Mouse (Mus musculus) MEL (cell line): Measurements from ENCODE around the gene Cntn6. TPM values are rescaled to one million over a fixed set of nuclear protein-coding genes. Genes with fewer than 3 reads are reported as not detected.

Source experiments
- DNase-seq: peaks from one replicate; pipeline ENCODE4 v3.0.0; 2011; ENCODE audit warnings: low read depth, low spot score
- H3K27ac ChIP-seq: 2 replicates; pipeline ENCODE4 v1.5.1; 2012; ENCODE audit warnings: low read depth, mild to moderate bottlenecking, control low read depth, low read length, moderate library complexity; ENCODE audit not compliant: control insufficient read depth
- H3K27me3 ChIP-seq, 2 experiments: fragments of 150-350 bp in 1 of 2; sonication (generic) in 1 of 2; 2 replicates each; pipeline ENCODE4 v1.6.1; 2012; ENCODE audit warnings: low read length in 2 of 2, mild to moderate bottlenecking in 2 of 2, improper control_type of control experiment in 1 of 2, moderate library complexity in 1 of 2; ENCODE audit not compliant: insufficient read depth in 2 of 2, control insufficient read depth in 1 of 2
- H3K36me3 ChIP-seq, 2 experiments: 2 replicates each; pipeline ENCODE4 v1.6.1; 2012 to 2014; ENCODE audit warnings: low read length in 2 of 2, improper control_type of control experiment in 1 of 2, inconsistent platforms in 1 of 2, mild to moderate bottlenecking in 1 of 2; ENCODE audit not compliant: insufficient read depth in 2 of 2, control insufficient read depth in 1 of 2
- H3K4me1 ChIP-seq, 2 experiments: fragments of 150-350 bp in 1 of 2; sonication (generic) in 1 of 2; 2 replicates each; pipeline ENCODE4 v1.6.1; 2012; ENCODE audit warnings: low read length in 2 of 2, improper control_type of control experiment in 1 of 2, mild to moderate bottlenecking in 1 of 2; ENCODE audit not compliant: insufficient read depth in 2 of 2, control insufficient read depth in 1 of 2
- H3K4me3 ChIP-seq, 2 experiments: fragments of 150-350 bp in 1 of 2; sonication (generic) in 1 of 2; 2 replicates each; pipeline ENCODE4 v1.5.1; 2012; ENCODE audit warnings: low read depth in 2 of 2, low read length in 2 of 2, mild to moderate bottlenecking in 2 of 2, moderate library complexity in 2 of 2, control low read depth in 1 of 2, improper control_type of control experiment in 1 of 2; ENCODE audit not compliant: control insufficient read depth in 1 of 2, insufficient read depth in 1 of 2
- H3K79me2 ChIP-seq: 2 replicates; pipeline ENCODE4 v1.6.1; 2012; ENCODE audit warnings: mild to moderate bottlenecking, low read length, moderate library complexity; ENCODE audit not compliant: control insufficient read depth, poor library complexity, insufficient read depth
- H3K9ac ChIP-seq: 2 replicates; pipeline ENCODE4 v1.6.1; 2012; ENCODE audit warnings: low read depth, mild to moderate bottlenecking, control low read depth, low read length, moderate library complexity; ENCODE audit not compliant: control insufficient read depth, poor library complexity, severe bottlenecking
- H3K9me3 ChIP-seq: fragments of 150-350 bp; sonication (generic); replicated peaks from 2 replicates; pipeline ENCODE4 v1.6.1; 2012; ENCODE audit warnings: mild to moderate bottlenecking, low read length, improper control_type of control experiment, moderate library complexity; ENCODE audit not compliant: insufficient read depth
- CTCF ChIP-seq, 3 experiments: IDR thresholded peaks in 2 of 3; conservative IDR thresholded peaks in 1 of 3; 2 replicates each; pipeline ENCODE4 v1.5.1; 2011 to 2012; ENCODE audit warnings: low read length in 3 of 3, low read depth in 2 of 3, mild to moderate bottlenecking in 2 of 3, improper control_type of control experiment in 1 of 3, inconsistent platforms in 1 of 3, mixed read lengths in 1 of 3, moderate library complexity in 1 of 3; ENCODE audit not compliant: control insufficient read depth in 1 of 3, insufficient read depth in 1 of 3, poor library complexity in 1 of 3, severe bottlenecking in 1 of 3
- E2F4 ChIP-seq: IDR thresholded peaks from 2 replicates; pipeline ENCODE4 v1.6.1; 2011; ENCODE audit warnings: low read depth, low read length, improper control_type of control experiment, borderline replicate concordance
- ELF1 ChIP-seq: IDR thresholded peaks from 2 replicates; pipeline ENCODE4 v1.6.1; 2014; ENCODE audit warnings: low read depth, mild to moderate bottlenecking, inconsistent platforms, low read length, improper control_type of control experiment, moderate library complexity
- EP300 ChIP-seq, 2 experiments: IDR thresholded peaks; 2 replicates each; pipeline ENCODE4 v1.6.1; 2011; ENCODE audit warnings: improper control_type of control experiment in 2 of 2, low read length in 2 of 2, low read depth in 1 of 2, mild to moderate bottlenecking in 1 of 2
- ETS1 ChIP-seq: IDR thresholded peaks from 2 replicates; pipeline ENCODE4 v1.6.1; 2012; ENCODE audit warnings: low read depth, mild to moderate bottlenecking, inconsistent platforms, low read length, improper control_type of control experiment, moderate library complexity
- GABPA ChIP-seq: IDR thresholded peaks from 2 replicates; pipeline ENCODE4 v1.6.1; 2012; ENCODE audit warnings: low read depth, mild to moderate bottlenecking, inconsistent platforms, low read length, improper control_type of control experiment, moderate library complexity
- JUND ChIP-seq: IDR thresholded peaks from 2 replicates; pipeline ENCODE4 v1.6.1; 2011; ENCODE audit warnings: low read depth, mild to moderate bottlenecking, improper control_type of control experiment, low read length
- KAT2A ChIP-seq: conservative IDR thresholded peaks from 2 replicates; pipeline ENCODE4 v1.6.1; 2012; ENCODE audit warnings: low read depth, low read length, improper control_type of control experiment, inconsistent platforms
- MAFK ChIP-seq: IDR thresholded peaks from 2 replicates; pipeline ENCODE4 v1.6.1; 2011; ENCODE audit warnings: low read depth, mild to moderate bottlenecking, low read length, improper control_type of control experiment, borderline replicate concordance
- MAX ChIP-seq: IDR thresholded peaks from 2 replicates; pipeline ENCODE4 v1.6.1; 2011; ENCODE audit warnings: low read length, improper control_type of control experiment
- MAZ ChIP-seq: IDR thresholded peaks from 2 replicates; pipeline ENCODE4 v1.6.1; 2012; ENCODE audit warnings: low read depth, mild to moderate bottlenecking, inconsistent platforms, low read length, improper control_type of control experiment
- MEF2A ChIP-seq: IDR thresholded peaks from 2 replicates; pipeline ENCODE4 v1.6.1; 2014; ENCODE audit warnings: low read depth, mild to moderate bottlenecking, inconsistent platforms, low read length, improper control_type of control experiment; ENCODE audit not compliant: poor library complexity, insufficient replicate concordance, severe bottlenecking; ENCODE audit errors: extremely low read depth
- MXI1 ChIP-seq: IDR thresholded peaks from 2 replicates; pipeline ENCODE4 v1.6.1; 2011; ENCODE audit warnings: mild to moderate bottlenecking, low read depth, low read length, improper control_type of control experiment
- MYC ChIP-seq: IDR thresholded peaks from 2 replicates; pipeline ENCODE4 v1.6.1; 2011; ENCODE audit warnings: low read depth, mild to moderate bottlenecking, low read length, improper control_type of control experiment, moderate library complexity
- NELFE ChIP-seq: IDR thresholded peaks from 2 replicates; pipeline ENCODE4 v1.6.1; 2011; ENCODE audit warnings: low read depth, low read length, improper control_type of control experiment
- NRF1 ChIP-seq: IDR thresholded peaks from 2 replicates; pipeline ENCODE4 v1.6.1; 2014; ENCODE audit warnings: low read depth, mild to moderate bottlenecking, inconsistent platforms, low read length, improper control_type of control experiment, moderate library complexity; ENCODE audit not compliant: poor library complexity, insufficient read depth, severe bottlenecking
- POLR2A ChIP-seq, 2 experiments: IDR thresholded peaks; 2 replicates each; pipeline ENCODE4 v1.6.1; 2011 to 2012; ENCODE audit warnings: low read length in 2 of 2, mild to moderate bottlenecking in 2 of 2, control low read depth in 1 of 2, improper control_type of control experiment in 1 of 2, low read depth in 1 of 2, moderate library complexity in 1 of 2; ENCODE audit not compliant: control insufficient read depth in 1 of 2, insufficient read depth in 1 of 2, poor library complexity in 1 of 2
- RAD21 ChIP-seq: IDR thresholded peaks from 2 replicates; pipeline ENCODE4 v1.6.1; 2011; ENCODE audit warnings: mild to moderate bottlenecking, low read depth, low read length, improper control_type of control experiment
- RCOR1 ChIP-seq: IDR thresholded peaks from 2 replicates; pipeline ENCODE4 v1.6.1; 2012; ENCODE audit warnings: low read depth, mild to moderate bottlenecking, inconsistent platforms, low read length, improper control_type of control experiment
- SIN3A ChIP-seq: IDR thresholded peaks from 2 replicates; pipeline ENCODE4 v1.6.1; 2012; ENCODE audit warnings: low read length, improper control_type of control experiment, inconsistent platforms
- SMC3 ChIP-seq: IDR thresholded peaks from 2 replicates; pipeline ENCODE4 v1.6.1; 2011; ENCODE audit warnings: low read depth, low read length, improper control_type of control experiment
- TAL1 ChIP-seq: IDR thresholded peaks from 2 replicates; pipeline ENCODE4 v1.6.1; 2012; ENCODE audit warnings: mild to moderate bottlenecking, inconsistent platforms, low read length, moderate library complexity, mixed read lengths
- UBTF ChIP-seq: IDR thresholded peaks from 2 replicates; pipeline ENCODE4 v1.6.1; 2012; ENCODE audit warnings: low read depth, mild to moderate bottlenecking, inconsistent platforms, low read length, improper control_type of control experiment, moderate library complexity, borderline replicate concordance; ENCODE audit not compliant: insufficient read depth
- USF2 ChIP-seq, 2 experiments: IDR thresholded peaks; 2 replicates each; pipeline ENCODE4 v1.6.1; 2011 to 2012; ENCODE audit warnings: improper control_type of control experiment in 2 of 2, low read length in 2 of 2, borderline replicate concordance in 1 of 2, inconsistent platforms in 1 of 2, low read depth in 1 of 2, mild to moderate bottlenecking in 1 of 2; ENCODE audit not compliant: insufficient read depth in 1 of 2
- ZKSCAN1 ChIP-seq: IDR thresholded peaks from 2 replicates; pipeline ENCODE4 v1.6.1; 2012; ENCODE audit warnings: low read depth, mild to moderate bottlenecking, inconsistent platforms, low read length, improper control_type of control experiment, moderate library complexity
- polyA plus RNA-seq, 2 experiments: library from polyadenylated mRNA; stranded (reverse) in 1 of 2; unstranded in 1 of 2; fragments of >175 nt in 1 of 2; fragments of >200 nt in 1 of 2; gene quantifications; 2 replicates each; pipeline versions ENCODE4 v1.2.1 to v1.2.4; 2012; ENCODE audit warnings: low replicate concordance in 2 of 2, low read depth in 1 of 2; ENCODE audit not compliant: insufficient read length in 2 of 2, insufficient read depth in 1 of 2, missing spikeins in 1 of 2
- total RNA-seq: library from RNA; depleted of rRNA; stranded (reverse); fragments of 300-350 nt; gene quantifications from 2 replicates; pipeline ENCODE4 v1.2.3, GENCODE M21; 2012

Gene Cntn6
- total and polyA plus RNA-seq, 3 experiments = not detected

DNA sequence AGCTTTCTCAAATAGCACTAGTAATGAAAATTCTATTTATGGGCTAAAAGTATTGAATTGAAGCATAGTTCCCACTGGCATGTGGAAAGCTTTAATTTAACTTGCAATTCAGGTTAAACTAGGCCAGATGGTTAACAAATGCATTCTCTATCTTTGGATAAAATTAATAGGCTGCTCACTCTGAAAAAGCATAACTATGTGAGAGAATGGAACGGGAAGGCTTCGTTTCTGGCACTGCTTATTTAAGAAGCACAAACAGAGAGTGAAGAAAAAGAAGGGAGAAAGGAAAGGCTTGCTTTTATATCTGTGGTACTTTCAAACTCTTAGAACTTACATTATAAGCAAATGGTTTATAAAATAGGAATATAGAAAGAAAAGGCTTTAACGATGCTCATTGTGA lies 268.6 kb downstream of the Cntn6 start:
- Histone ChIP-seq H3K4me1 (no peaks in the 10 kb centered on the region), H3K36me3 (no peaks in the 10 kb centered on the region), H3K79me2 (no peaks in the 10 kb centered on the region), H3K27me3 (no peaks in the 10 kb centered on the region), H3K27ac (no peak overlapping the region), H3K4me3 (no peak overlapping the region), H3K9me3 (no peaks in the 10 kb centered on the region), H3K9ac (no peak overlapping the region)
- no peak for DNase-seq
- no peak for TF ChIP-seq CTCF (IDR thresholded peaks at IDR 0.05 in 2 of 3, conservative IDR thresholded peaks at IDR 0.05 in 1 of 3; ENCODE audit: control insufficient read depth in 1 of 3, insufficient read depth in 1 of 3, low read depth in 2 of 3, low read length in 3 of 3, poor library complexity in 1 of 3, severe bottlenecking in 1 of 3)
- TF ChIP-seq RCOR1 = no peak
- no peak for TF ChIP-seq EP300 (IDR thresholded peaks at IDR 0.05; ENCODE audit: low read depth in 1 of 2, low read length in 2 of 2)
- TF ChIP-seq E2F4 = no peak
- TF ChIP-seq NELFE = no peak
- TF ChIP-seq JUND = no peak
- no peak for TF ChIP-seq POLR2A (IDR thresholded peaks at IDR 0.05; ENCODE audit: control insufficient read depth in 1 of 2, insufficient read depth in 1 of 2, low read depth in 1 of 2, low read length in 2 of 2, poor library complexity in 1 of 2)
- no peak for TF ChIP-seq SMC3
- no peak for TF ChIP-seq KAT2A
- TF ChIP-seq MXI1 = no peak
- no peak for TF ChIP-seq MAFK
- TF ChIP-seq ETS1 = no peak
- TF ChIP-seq ZKSCAN1 = no peak
- no peak for TF ChIP-seq ELF1
- TF ChIP-seq TAL1 = no peak
- TF ChIP-seq UBTF = no peak
- TF ChIP-seq RAD21 = no peak

DNA sequence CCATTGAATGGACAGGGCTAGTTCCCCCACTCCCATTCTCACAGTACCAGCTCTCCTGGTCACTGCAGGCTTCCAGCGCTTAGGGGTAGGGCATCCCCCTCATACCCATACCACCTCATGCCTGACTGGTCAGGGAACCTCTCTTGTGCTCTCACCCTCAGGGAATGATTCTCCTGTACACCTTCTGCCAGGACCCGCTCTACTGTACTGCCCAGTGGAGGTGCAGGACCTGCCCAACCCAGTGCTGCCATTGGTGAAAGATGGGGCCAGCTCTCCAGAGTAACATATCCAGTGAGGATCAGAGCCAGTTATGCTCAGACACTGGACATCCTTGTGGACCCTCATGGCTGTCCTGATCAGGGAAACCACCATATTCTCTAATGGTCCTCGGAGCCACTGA lies 291.3 kb downstream of the Cntn6 start:
- H3K27ac ChIP-seq = no peak overlapping the region
- H3K9ac ChIP-seq = no peak overlapping the region
- no peaks in the 10 kb centered on the region for H3K27me3 ChIP-seq
- TF ChIP-seq MEF2A (no peak), ELF1 (no peak), ZKSCAN1 (no peak), MXI1 (no peak), SMC3 (no peak), GABPA (no peak), E2F4 (no peak), JUND (no peak), MYC (no peak), NRF1 (no peak), MAFK (no peak), USF2 (IDR thresholded peaks at IDR 0.05; ENCODE audit: borderline replicate concordance in 1 of 2, insufficient read depth in 1 of 2, low read depth in 1 of 2, low read length in 2 of 2) (no peak), MAZ (no peak), MAX (no peak), POLR2A (IDR thresholded peaks at IDR 0.05; ENCODE audit: control insufficient read depth in 1 of 2, insufficient read depth in 1 of 2, low read depth in 1 of 2, low read length in 2 of 2, poor library complexity in 1 of 2) (no peak), SIN3A (no peak), UBTF (no peak)
- H3K79me2 ChIP-seq = no peaks in the 10 kb centered on the region
- no peaks in the 10 kb centered on the region for H3K4me1 ChIP-seq
- no peaks in the 10 kb centered on the region for H3K9me3 ChIP-seq
- H3K36me3 ChIP-seq = no peaks in the 10 kb centered on the region
- DNase-seq = no peak
- no peak overlapping the region for H3K4me3 ChIP-seq
